In the genomic region with DNA sequence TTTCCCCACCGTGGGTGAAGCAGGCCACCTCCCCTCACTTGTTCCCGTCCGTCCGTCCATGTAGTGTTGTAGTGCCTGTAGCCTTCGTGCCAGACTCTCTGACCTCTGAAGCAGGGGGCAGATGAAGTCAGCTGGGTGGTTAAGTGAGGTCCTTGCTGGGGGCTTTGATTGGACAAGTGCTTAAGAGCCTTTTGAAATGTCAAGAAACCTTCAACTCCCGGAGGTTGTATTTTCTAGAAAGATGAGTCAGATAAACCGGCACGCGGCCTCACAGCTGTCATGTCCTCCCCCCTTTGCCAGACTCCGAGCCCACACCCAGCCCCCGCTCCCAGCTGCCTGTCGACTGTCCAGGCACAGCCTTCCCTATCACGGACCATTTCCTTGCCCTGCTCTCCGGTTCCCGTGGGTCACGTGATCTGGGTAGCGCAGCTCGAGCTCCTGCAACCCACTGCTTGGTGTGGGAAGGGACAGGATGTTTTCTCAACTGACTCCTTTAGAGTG, we compare ENCODE assay signal across 10 mouse cellular contexts. TPM values are rescaled to one million over a fixed set of nuclear protein-coding genes. Genes with fewer than 3 reads are reported as not detected.
DNase-seq lines count a peak whose midpoint lies in the region; ATAC-seq lines count a peak whose summit lies in the region.
"Had no signal": no experiment of that assay in that cellular context is flagged by ENCODE, and none has a peak within 500 bp of the region (broad histone marks: within the 10 kb centered on the region; RNA-seq: fewer than 3 reads in every experiment).

No protein-coding gene starts in this region.

- 22% methylated on average over 18 of the region's 18 CpGs for WGBS in embryonic facial prominence, embryonic 14.5 days
- 19% methylated on average over 18 of the region's 18 CpGs for WGBS in stomach, embryonic 15.5 days

- no peak overlapping the region for H3K27ac ChIP-seq in embryonic facial prominence, embryonic 14.5 days (replicated peaks; ENCODE audit: low read depth, low read length)
- no peak overlapping the region for H3K27ac ChIP-seq in stomach, embryonic 15.5 days

- no peaks in the 10 kb centered on the region for H3K27me3 ChIP-seq in embryonic facial prominence, embryonic 14.5 days (replicated peaks; ENCODE audit: control insufficient read depth, insufficient read depth, low read length)
- H3K27me3 ChIP-seq in stomach, embryonic 15.5 days (replicated peaks) = no peaks in the 10 kb centered on the region

- peak overlapping the region; percentile 42 for H3K4me2 ChIP-seq in embryonic facial prominence, embryonic 14.5 days (ENCODE audit: low read depth, low read length)
- peak overlapping the region; percentile 36 for H3K4me2 ChIP-seq in stomach, embryonic 15.5 days

- no peak overlapping the region for H3K9ac ChIP-seq in embryonic facial prominence, embryonic 14.5 days (ENCODE audit: low read depth, low read length)
- no peak overlapping the region for H3K9ac ChIP-seq in stomach, embryonic 15.5 days

- no peaks in the 10 kb centered on the region for H3K36me3 ChIP-seq in embryonic facial prominence, embryonic 14.5 days (ENCODE audit: control insufficient read depth, insufficient read depth, low read length)
- H3K36me3 ChIP-seq in stomach, embryonic 15.5 days = no peaks in the 10 kb centered on the region

- no peaks in the 10 kb centered on the region for H3K9me3 ChIP-seq in embryonic facial prominence, embryonic 14.5 days (ENCODE audit: control insufficient read depth, low read length)
- H3K9me3 ChIP-seq in stomach, embryonic 15.5 days = no peaks in the 10 kb centered on the region

- peak; percentile 74; the same call in 1 of the 2 replicates for ATAC-seq in embryonic facial prominence, embryonic 14.5 days (ENCODE audit: low read depth)
- ATAC-seq in stomach, embryonic 15.5 days (ENCODE audit: insufficient read depth, low FRiP score, low read depth) = no peak

- intact Hi-C loops in heart, postnatal 25 days (cut with DNase I) = no loop called here

- peaks cover 6% of the 10 kb centered on the region for H3K4me1 ChIP-seq in embryonic facial prominence, embryonic 14.5 days (ENCODE audit: control insufficient read depth, insufficient read depth, low read length)
- peaks cover 9% of the 10 kb centered on the region; the same call in 1 of the 2 replicates for H3K4me1 ChIP-seq in stomach, embryonic 15.5 days

- no peak overlapping the region for H3K4me3 ChIP-seq in embryonic facial prominence, embryonic 14.5 days (ENCODE audit: low read depth, low read length)
- H3K4me3 ChIP-seq in stomach, embryonic 15.5 days (replicated peaks) = no peak overlapping the region
- H3K4me3 ChIP-seq: erythroblast, embryonic 14.5 days had no signal

- DNase-seq in frontal cortex, adult 2 months (ENCODE audit: extremely low spot score in 1 of 2, low spot score in 1 of 2) = peak; percentile 33 to 71
- DNase-seq in frontal cortex, postnatal 14 days (ENCODE audit: low spot score in 2 of 2) = no peak
- peak; percentile 60 for DNase-seq in embryonic facial prominence, embryonic 14.5 days (ENCODE audit: low spot score)
- peak; percentile 71 for DNase-seq in heart, postnatal 25 days (ENCODE audit: low spot score)
- DNase-seq in kidney, postnatal 25 days = peak; percentile 64 to 84
- peak; percentile 87 for DNase-seq in lung, postnatal 10 days
- no peak for DNase-seq in spleen, postnatal 36 days (ENCODE audit: low spot score in 2 of 2)

RNA-seq across cellular contexts. Expression of a gene that starts 7.7 kb away (rescaled TPM):
- 2.6 and 3.3 TPM in 2 replicates for polyA plus RNA-seq in frontal cortex, adult 2 months (2012; rRNA removed)
- 0.28 and 0.89 TPM in 2 replicates for polyA plus RNA-seq in embryonic facial prominence, embryonic 14.5 days (2014; fragmentation: Nextera tagmentation; extraction: Ambion mirVana)
- 1 to 10 TPM; 2.5 to 3.7 TPM for total RNA-seq in heart, postnatal 25 days (2021)
- 0.45 and 0.48 TPM in 2 replicates for polyA plus RNA-seq in stomach, embryonic 15.5 days (2015; fragmentation: Nextera tagmentation; extraction: Ambion mirVana)
- polyA plus RNA-seq: erythroblast, embryonic 14.5 days had no signal

RNA-seq across cellular contexts. Expression of a gene that starts 25.6 kb away (rescaled TPM):
- not detected in 2 replicates for polyA plus RNA-seq in frontal cortex, adult 2 months (2012; rRNA removed)
- 0.11 TPM in 1 of 2 replicates, not detected in the other for polyA plus RNA-seq in embryonic facial prominence, embryonic 14.5 days (2014; fragmentation: Nextera tagmentation; extraction: Ambion mirVana)
- total RNA-seq in heart, postnatal 25 days (2021) = not detected
- 0.15 and 0.35 TPM in 2 replicates for polyA plus RNA-seq in stomach, embryonic 15.5 days (2015; fragmentation: Nextera tagmentation; extraction: Ambion mirVana)
- polyA plus RNA-seq: erythroblast, embryonic 14.5 days had no signal

RNA-seq across cellular contexts. Expression of a gene that starts 32.3 kb away (rescaled TPM):
- 82.0 and 93.0 TPM in 2 replicates for polyA plus RNA-seq in frontal cortex, adult 2 months (2012; rRNA removed)
- polyA plus RNA-seq in embryonic facial prominence, embryonic 14.5 days (2014; fragmentation: Nextera tagmentation; extraction: Ambion mirVana) = 185 and 192 TPM in 2 replicates
- 100 to 1,000 TPM; 208 to 239 TPM for total RNA-seq in heart, postnatal 25 days (2021)
- 241 and 244 TPM in 2 replicates for polyA plus RNA-seq in stomach, embryonic 15.5 days (2015; fragmentation: Nextera tagmentation; extraction: Ambion mirVana)

RNA-seq across cellular contexts. Expression of a gene that starts 51.2 kb away (rescaled TPM):
- polyA plus RNA-seq in frontal cortex, adult 2 months (2012; rRNA removed) = 12.1 and 12.6 TPM in 2 replicates
- polyA plus RNA-seq in embryonic facial prominence, embryonic 14.5 days (2014; fragmentation: Nextera tagmentation; extraction: Ambion mirVana) = 1.7 and 2.0 TPM in 2 replicates
- not detected for total RNA-seq in heart, postnatal 25 days (2021)
- polyA plus RNA-seq in stomach, embryonic 15.5 days (2015; fragmentation: Nextera tagmentation; extraction: Ambion mirVana) = 0.46 and 0.77 TPM in 2 replicates
- polyA plus RNA-seq: erythroblast, embryonic 14.5 days; spleen, adult 2 months had no signal

Comparison
In these comparisons a context has a peak if more than half of its experiments do, and no peak if none do; other contexts are left out.
1. DNase-seq: peak in frontal cortex, adult 2 months (2 of 2), embryonic facial prominence, embryonic 14.5 days (single experiment), heart, postnatal 25 days (single experiment), kidney, postnatal 25 days (2 of 2) and lung, postnatal 10 days (single experiment); none in frontal cortex, postnatal 14 days (0 of 2) and spleen, postnatal 36 days (0 of 2).